Mouse (Mus musculus) spleen, postnatal 14 days (tissue): ENCODE data around the gene Fam204a.

Experiments
- DNase-seq, 2 experiments: peaks; one replicate each; pipeline ENCODE4 v3.0.0; 2021 to 2022; ENCODE audit warnings: low spot score in 2 of 2

Gene Fam204a

GRCm38 (mm10) chr19:60225899-60226844, at the start of gene Fam204a:
Gene Fam204a (minus strand): TSS chr19:60226701.
- peak; percentile 90 to 96 for DNase-seq

GRCm38 (mm10) chr19:60265789-60266188, 39.3 kb upstream of the Fam204a start:
- no peak for DNase-seq

GRCm38 (mm10) chr19:60260689-60261088, 34.2 kb upstream of the Fam204a start:
- no peak for DNase-seq

- DNase-seq: peak in 1 of 2 experiments; percentile 7
Measured at GRCm38 (mm10) chr19:60252021-60252420, 25.5 kb upstream of the Fam204a start.

- DNase-seq: no peak
Measured at GRCm38 (mm10) chr19:60251197-60251596, 24.7 kb upstream of the Fam204a start.

- no peak for DNase-seq
Measured at GRCm38 (mm10) chr19:60245250-60245649, 18.7 kb upstream of the Fam204a start.

- DNase-seq: no peak
Measured at GRCm38 (mm10) chr19:60242620-60243019, 16.1 kb upstream of the Fam204a start.

GRCm38 (mm10) chr19:60241916-60242602, 15.6 kb upstream of the Fam204a start:
- no peak for DNase-seq

- no peak for DNase-seq
Measured at GRCm38 (mm10) chr19:60231542-60231941, 5.0 kb upstream of the Fam204a start.

GRCm38 (mm10) chr19:60226845-60227235, 339 bp upstream of the Fam204a start:
- DNase-seq: no peak

- no peak for DNase-seq
Measured at GRCm38 (mm10) chr19:60219395-60219794, 7.1 kb downstream of the Fam204a start.

- DNase-seq: no peak
Measured at GRCm38 (mm10) chr19:60217985-60218384, 8.5 kb downstream of the Fam204a start.

- no peak for DNase-seq
Measured at GRCm38 (mm10) chr19:60208173-60208572, 18.3 kb downstream of the Fam204a start.

- no peak for DNase-seq
Measured at GRCm38 (mm10) chr19:60204176-60204575, 22.3 kb downstream of the Fam204a start.

- DNase-seq: no peak
Measured at GRCm38 (mm10) chr19:60200294-60200693, 26.2 kb downstream of the Fam204a start.

- DNase-seq: no peak
Measured at GRCm38 (mm10) chr19:60199152-60199551, 27.3 kb downstream of the Fam204a start.

GRCm38 (mm10) chr19:60192790-60193189, 33.7 kb downstream of the Fam204a start:
- DNase-seq: no peak

- DNase-seq: no peak
Measured at GRCm38 (mm10) chr19:60189206-60189605, 37.3 kb downstream of the Fam204a start.

- DNase-seq: peak; percentile 10 to 34
Measured at GRCm38 (mm10) chr19:60182901-60183300, 43.6 kb downstream of the Fam204a start.

- peak in 1 of 2 experiments; percentile 7 for DNase-seq
Measured at GRCm38 (mm10) chr19:60182171-60182570, 44.3 kb downstream of the Fam204a start.

- DNase-seq: no peak
Measured at GRCm38 (mm10) chr19:60178771-60179563, 47.5 kb downstream of the Fam204a start.

GRCm38 (mm10) chr19:60165417-60165816, 61.1 kb downstream of the Fam204a start:
- DNase-seq: no peak
